Mouse (Mus musculus) stomach, embryonic 14.5 days (tissue): Measurements from ENCODE around the gene Atpaf2. TPM values are rescaled to one million over a fixed set of nuclear protein-coding genes. Genes with fewer than 3 reads are reported as not detected.

Source experiments
- ATAC-seq: fragments of 200-750 bp; cut with Nextera tagmentation; 2 replicates; pipeline ENCODE4 v1.8.0; 2017; ENCODE audit warnings: low read depth, moderate TSS enrichment; ENCODE audit not compliant: insufficient number of reproducible peaks, insufficient read depth, low FRiP score
- H3K27ac ChIP-seq: fragments of 300-500 bp; sonication (generic); 2 replicates; pipeline ENCODE4 v1.5.1; 2014; ENCODE audit warnings: mild to moderate bottlenecking, low read length, moderate library complexity, mixed read lengths
- H3K27me3 ChIP-seq: fragments of 300-500 bp; sonication (generic); 2 replicates; pipeline ENCODE4 v1.6.1; 2014; ENCODE audit warnings: low read length, control low read depth, mixed read lengths; ENCODE audit not compliant: control insufficient read depth, insufficient read depth
- H3K36me3 ChIP-seq: fragments of 300-500 bp; sonication (generic); 2 replicates; pipeline ENCODE4 v1.6.1; 2014; ENCODE audit warnings: mild to moderate bottlenecking, control low read depth, low read length, moderate library complexity, mixed read lengths; ENCODE audit not compliant: control insufficient read depth, insufficient read depth
- H3K4me1 ChIP-seq: fragments of 300-500 bp; sonication (generic); 2 replicates; pipeline ENCODE4 v1.6.1; 2014; ENCODE audit warnings: low read length, control low read depth, mixed read lengths; ENCODE audit not compliant: control insufficient read depth, insufficient read depth
- H3K4me2 ChIP-seq: fragments of 300-500 bp; sonication (generic); replicated peaks from 2 replicates; pipeline ENCODE4 v1.6.1; 2014; ENCODE audit warnings: low read depth, low read length, control low read depth
- H3K4me3 ChIP-seq: fragments of 300-500 bp; sonication (generic); 2 replicates; pipeline ENCODE4 v1.5.1; 2014; ENCODE audit warnings: low read depth, low read length, control low read depth
- H3K9ac ChIP-seq: fragments of 300-500 bp; sonication (generic); replicated peaks from 2 replicates; pipeline ENCODE4 v1.6.1; 2014; ENCODE audit warnings: low read depth, mild to moderate bottlenecking, control low read depth, low read length, moderate library complexity, mixed read lengths
- H3K9me3 ChIP-seq: fragments of 300-500 bp; sonication (generic); 2 replicates; pipeline ENCODE4 v1.6.1; 2016; ENCODE audit warnings: low read depth, low read length, control low read depth; ENCODE audit not compliant: control insufficient read depth
- WGBS: fragments of 180-500 bp; shearing (Covaris S2); extraction: QIAGEN DNeasy Blood & Tissue Kit; methylation state at CpG from one replicate; pipeline ENCODE4 v1.1.7; 2014; 5-methylcytosine and 5-hydroxymethylcytosine counted together
- polyA plus RNA-seq: library from polyadenylated mRNA; unstranded; fragments of >200 nt; fragmentation: Nextera tagmentation; extraction: Ambion mirVana; gene quantifications from 2 replicates; pipeline ENCODE4 v1.2.1, GENCODE M21; 2014

The Atpaf2 gene
- polyA plus RNA-seq, 1 experiment from 2014 or later: 50.7 TPM

DNA sequence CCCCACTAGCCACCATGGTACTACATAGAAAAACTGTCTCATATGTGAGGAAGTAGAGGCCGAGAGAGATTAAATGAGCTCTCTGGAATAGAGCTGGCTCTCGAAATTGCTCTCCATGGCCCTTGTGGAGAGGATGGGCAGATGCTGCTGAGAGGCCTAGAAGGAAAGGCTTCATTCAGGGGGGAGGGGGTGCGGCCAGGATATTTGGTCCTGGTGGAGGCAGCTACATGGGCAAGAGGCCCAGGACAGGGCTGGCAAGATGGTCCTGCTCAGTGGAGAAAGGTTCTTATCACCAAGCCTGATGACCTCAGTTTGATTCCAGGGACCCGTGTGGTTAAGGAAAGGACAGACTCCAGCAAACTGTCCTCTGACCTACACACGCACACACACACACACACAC is 32.3 kb downstream of the Atpaf2 start:
- H3K27ac ChIP-seq: no peak overlapping the region
- no peaks in the 10 kb centered on the region for H3K27me3 ChIP-seq
- no peak overlapping the region for H3K4me2 ChIP-seq
- H3K9ac ChIP-seq: no peak overlapping the region
- no peaks in the 10 kb centered on the region for H3K36me3 ChIP-seq
- 78% methylated on average over 5 of the region's 5 CpGs for WGBS
- no peak overlapping the region for H3K4me3 ChIP-seq
- H3K4me1 ChIP-seq: no peaks in the 10 kb centered on the region
- ATAC-seq: no peak
- H3K9me3 ChIP-seq: no peaks in the 10 kb centered on the region

- no peak overlapping the region for H3K9ac ChIP-seq
- no peak overlapping the region for H3K27ac ChIP-seq
- ATAC-seq: no peak
- H3K36me3 ChIP-seq: no peaks in the 10 kb centered on the region
- H3K27me3 ChIP-seq: no peaks in the 10 kb centered on the region
- no peaks in the 10 kb centered on the region for H3K4me1 ChIP-seq
- H3K9me3 ChIP-seq: no peaks in the 10 kb centered on the region
- no peak overlapping the region for H3K4me3 ChIP-seq
- H3K4me2 ChIP-seq: peak overlapping the region; percentile 8; the same call in 1 of the 2 replicates
- 7% methylated on average over 16 of the region's 16 CpGs for WGBS
These were observed 33.4 kb downstream of the Atpaf2 start for GRCm38 (mm10) chr11:60384762-60385421.

GRCm38 (mm10) chr11:60383518-60383917 is 34.7 kb downstream of the Atpaf2 start:
- 89% methylated on average over 6 of the region's 6 CpGs for WGBS
- H3K36me3 ChIP-seq: no peaks in the 10 kb centered on the region
- no peak overlapping the region for H3K4me2 ChIP-seq
- H3K9me3 ChIP-seq: no peaks in the 10 kb centered on the region
- no peak for ATAC-seq
- H3K9ac ChIP-seq: no peak overlapping the region
- H3K27me3 ChIP-seq: no peaks in the 10 kb centered on the region
- H3K4me3 ChIP-seq: no peak overlapping the region
- H3K4me1 ChIP-seq: no peaks in the 10 kb centered on the region
- no peak overlapping the region for H3K27ac ChIP-seq

DNA sequence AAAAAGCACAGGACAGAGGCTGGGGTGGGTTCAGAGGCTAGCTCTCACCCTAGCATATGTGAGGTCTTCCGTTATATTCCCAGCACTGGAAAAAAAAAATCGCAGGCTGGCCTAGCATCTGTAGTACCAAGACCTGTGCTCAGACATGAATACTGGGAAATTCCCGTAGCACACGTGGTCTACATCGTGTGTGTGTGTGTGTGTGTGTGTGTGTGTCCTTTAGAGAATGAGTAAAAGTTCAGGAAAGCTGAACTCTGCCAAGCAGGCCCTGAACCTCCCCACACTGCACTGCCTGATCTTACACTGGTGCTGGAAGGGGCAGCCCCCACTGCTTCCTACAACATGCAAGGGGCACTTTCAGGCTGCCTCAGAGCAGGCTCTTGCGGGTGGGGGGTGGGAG is 43.8 kb downstream of the Atpaf2 start:
- 78% methylated on average over 6 of the region's 6 CpGs for WGBS
- ATAC-seq: no peak

GRCm38 (mm10) chr11:60370431-60370830 is 47.8 kb downstream of the Atpaf2 start:
- ATAC-seq: no peak
- WGBS: 78% methylated on average over 13 of the region's 13 CpGs
- peaks cover 10% of the 10 kb centered on the region; the same call in 1 of the 2 replicates for H3K4me1 ChIP-seq
- no peaks in the 10 kb centered on the region for H3K36me3 ChIP-seq
- no peak overlapping the region for H3K4me2 ChIP-seq
- no peaks in the 10 kb centered on the region for H3K9me3 ChIP-seq
- H3K27me3 ChIP-seq: no peaks in the 10 kb centered on the region
- H3K9ac ChIP-seq: no peak overlapping the region
- no peak overlapping the region for H3K4me3 ChIP-seq
- H3K27ac ChIP-seq: no peak overlapping the region

More for the DNA sequence above, 43.8 kb downstream of the Atpaf2 start:
- no peaks in the 10 kb centered on the region for H3K36me3 ChIP-seq
- no peaks in the 10 kb centered on the region for H3K27me3 ChIP-seq
- H3K9me3 ChIP-seq: no peaks in the 10 kb centered on the region
- no peak overlapping the region for H3K9ac ChIP-seq
- H3K4me2 ChIP-seq: no peak overlapping the region
- no peak overlapping the region for H3K4me3 ChIP-seq
- H3K4me1 ChIP-seq: no peaks in the 10 kb centered on the region
- no peak overlapping the region for H3K27ac ChIP-seq

DNA sequence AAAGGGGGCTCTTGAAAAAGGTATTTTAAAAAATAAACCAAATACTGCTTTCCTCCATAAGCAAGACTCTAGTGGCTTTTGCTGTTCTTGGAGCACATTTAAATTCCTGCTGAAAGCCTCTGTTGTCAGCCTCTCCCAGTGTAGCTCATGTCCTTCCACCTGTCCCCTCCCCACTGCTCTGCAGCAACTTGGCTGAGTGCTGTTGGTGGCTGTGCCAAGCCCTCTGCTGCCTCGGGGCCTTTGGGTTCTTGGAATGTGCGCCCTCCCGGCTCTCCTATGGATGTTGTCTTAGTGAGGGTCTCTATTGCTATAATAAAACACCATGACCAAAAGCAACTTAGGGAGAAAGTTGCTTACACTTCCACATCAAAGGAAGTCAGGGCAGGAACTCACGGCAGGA is 48.8 kb downstream of the Atpaf2 start:
- Histone ChIP-seq H3K27me3 (no peaks in the 10 kb centered on the region), H3K4me1 (peaks cover 10% of the 10 kb centered on the region; the same call in 1 of the 2 replicates), H3K4me3 (no peak overlapping the region), H3K9ac (no peak overlapping the region), H3K27ac (no peak overlapping the region), H3K9me3 (no peaks in the 10 kb centered on the region), H3K4me2 (no peak overlapping the region), H3K36me3 (no peaks in the 10 kb centered on the region)
- WGBS: 63% methylated on average over 4 of the region's 4 CpGs
- ATAC-seq: no peak

GRCm38 (mm10) chr11:60368909-60369308 is 49.3 kb downstream of the Atpaf2 start:
- no peak for ATAC-seq
- Histone ChIP-seq H3K4me1 (peaks cover 10% of the 10 kb centered on the region; the same call in 1 of the 2 replicates), H3K4me3 (no peak overlapping the region), H3K27ac (no peak overlapping the region), H3K9me3 (no peaks in the 10 kb centered on the region), H3K36me3 (no peaks in the 10 kb centered on the region), H3K9ac (no peak overlapping the region), H3K4me2 (no peak overlapping the region), H3K27me3 (no peaks in the 10 kb centered on the region)
- WGBS: 68% methylated on average over 4 of the region's 4 CpGs

DNA sequence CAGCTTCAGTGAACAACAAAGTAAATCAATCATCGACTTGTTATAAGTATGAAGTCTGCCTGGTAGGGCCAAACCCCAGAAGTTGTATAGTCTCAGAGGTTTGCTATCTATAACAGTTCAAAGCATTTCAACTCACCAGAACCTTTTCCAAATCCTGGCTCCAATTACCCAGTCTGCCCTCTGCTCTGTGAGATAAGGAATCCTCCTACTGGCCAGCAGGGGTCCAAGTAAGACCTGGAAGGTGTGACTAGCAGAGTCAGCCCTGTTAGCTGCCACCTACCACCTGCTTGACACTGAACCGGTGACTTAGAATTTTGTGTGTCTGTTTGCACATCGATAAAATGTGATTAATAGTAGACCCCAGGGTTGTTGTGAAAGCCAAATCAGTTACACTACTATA is 51.0 kb downstream of the Atpaf2 start:
- Histone ChIP-seq H3K4me1 (peaks cover 10% of the 10 kb centered on the region; the same call in 1 of the 2 replicates), H3K4me2 (no peak overlapping the region), H3K27me3 (no peaks in the 10 kb centered on the region), H3K27ac (no peak overlapping the region), H3K4me3 (no peak overlapping the region), H3K9me3 (no peaks in the 10 kb centered on the region), H3K9ac (no peak overlapping the region), H3K36me3 (no peaks in the 10 kb centered on the region)
- 58% methylated on average over 3 of the region's 3 CpGs for WGBS
- ATAC-seq: no peak
